Mouse (Mus musculus) left cerebral cortex, postnatal 36 days (tissue): ENCODE results near the gene Irf2. TPM values are rescaled to one million over a fixed set of nuclear protein-coding genes. Genes with fewer than 3 reads are reported as not detected.

Experiments used
- DNase-seq, 2 experiments: peaks; one replicate each; pipeline ENCODE4 v3.0.0; 2021 to 2022; ENCODE audit warnings: low spot score in 2 of 2, mixed read lengths in 1 of 2
- intact Hi-C: fragments of 180-260 bp; cut with DNase I; formaldehyde crosslinking; loops from one replicate; pipeline ENCODE4 v1.15.1; 2025
- total RNA-seq, 2 experiments: library from RNA; stranded (reverse); gene quantifications; 2 replicates each; pipeline ENCODE4 v1.2.3; 2021

Gene Irf2
- total RNA-seq, 2 experiments from 2014 or later: 53.0 to 56.0 TPM

DNA sequence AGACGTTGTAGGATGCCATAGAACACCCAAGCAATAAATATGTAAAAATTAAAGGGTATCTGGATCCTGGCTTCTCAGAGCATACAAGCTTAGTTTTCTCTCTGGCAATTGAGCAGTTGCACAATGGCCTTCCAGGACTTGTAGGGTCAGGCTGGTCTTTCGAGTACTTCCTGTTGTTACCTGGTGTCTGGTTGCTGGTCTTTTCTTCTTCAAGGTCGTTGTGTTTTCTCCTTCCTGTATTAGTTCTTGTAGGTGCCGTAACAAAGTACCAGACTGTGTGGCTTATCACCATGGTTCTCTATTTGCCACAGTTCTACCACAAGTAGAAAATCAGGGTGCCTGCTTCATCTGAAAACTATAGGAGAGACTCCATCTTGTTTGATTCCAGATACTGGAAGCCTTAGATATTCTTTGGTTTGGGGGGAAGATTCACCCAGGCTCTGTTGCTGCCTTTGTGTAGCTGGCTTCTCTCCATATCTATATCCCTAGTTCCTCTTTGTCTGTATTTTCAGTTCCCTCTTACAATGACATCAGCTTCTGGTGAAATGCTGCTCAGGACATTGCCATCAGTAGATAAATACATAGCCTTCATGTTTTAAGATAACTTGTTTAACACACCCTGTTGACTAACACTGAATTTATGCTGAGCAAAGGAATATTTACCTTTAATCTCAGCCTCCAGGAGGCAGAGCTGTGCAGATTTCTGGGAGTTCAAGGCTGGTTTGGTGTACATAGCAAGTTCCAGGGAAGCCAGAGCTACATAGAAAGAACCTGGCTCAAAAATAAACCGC is 49.8 kb downstream of the Irf2 start:
- intact Hi-C loops: no loop called here

DNA sequence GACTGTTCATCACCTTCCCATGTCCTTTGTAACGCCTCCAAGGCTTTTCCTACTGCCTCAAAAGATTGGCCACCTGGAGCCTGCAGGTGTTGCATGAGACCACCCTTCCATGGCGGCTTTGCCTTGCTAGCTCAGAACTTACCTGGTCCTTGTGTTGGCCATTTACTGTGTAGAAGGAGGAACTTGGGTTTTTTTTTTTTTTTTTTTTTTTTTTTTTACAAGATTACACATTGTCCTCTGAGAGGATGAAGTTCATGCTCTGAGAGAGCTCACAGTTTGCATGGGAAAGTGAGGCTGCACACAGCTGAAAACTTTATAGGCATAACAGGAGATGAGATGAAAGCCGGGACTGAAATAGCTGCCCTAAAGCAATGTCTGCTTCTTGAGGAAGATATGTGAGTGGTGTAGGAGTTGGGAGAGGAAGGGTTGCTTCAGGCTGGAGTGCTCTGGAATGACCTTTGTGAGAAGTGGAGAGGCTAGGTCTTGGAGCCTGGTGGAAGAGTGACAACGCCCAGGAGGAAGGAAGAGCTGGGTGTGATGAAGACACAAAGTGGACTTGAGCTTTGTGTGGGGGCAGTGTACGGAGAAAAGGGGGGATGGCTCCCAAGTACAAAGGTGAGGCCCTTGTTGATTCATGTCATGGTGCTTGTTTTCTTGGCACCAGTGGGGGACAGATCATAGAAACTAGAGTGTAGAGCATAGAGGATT is 52.3 kb downstream of the Irf2 start:
- DNase-seq: no peak
- intact Hi-C loops: no loop called here

More for the DNA sequence above, 49.8 kb downstream of the Irf2 start:
- no peak for DNase-seq

DNA sequence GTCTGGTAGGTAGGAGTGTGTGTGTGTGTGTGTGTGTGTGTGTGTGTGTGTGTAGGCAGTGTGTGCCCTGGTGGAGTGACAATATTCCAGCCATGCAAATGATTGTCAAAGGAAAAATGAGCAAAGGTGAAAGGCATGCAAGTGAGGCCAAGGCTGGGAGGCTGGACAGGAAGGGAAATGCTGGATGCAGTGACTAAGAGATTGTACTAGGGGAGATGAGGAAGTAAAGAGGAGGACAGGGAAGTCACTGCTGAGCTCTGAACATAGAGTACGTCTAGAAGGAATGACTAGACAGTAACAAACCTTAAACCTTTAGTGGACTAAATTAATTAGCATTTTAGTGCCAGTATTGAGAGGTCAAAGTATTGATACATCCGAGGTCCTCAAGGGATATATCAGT is 53.1 kb downstream of the Irf2 start:
- intact Hi-C loops: no loop called here
- no peak for DNase-seq

DNA sequence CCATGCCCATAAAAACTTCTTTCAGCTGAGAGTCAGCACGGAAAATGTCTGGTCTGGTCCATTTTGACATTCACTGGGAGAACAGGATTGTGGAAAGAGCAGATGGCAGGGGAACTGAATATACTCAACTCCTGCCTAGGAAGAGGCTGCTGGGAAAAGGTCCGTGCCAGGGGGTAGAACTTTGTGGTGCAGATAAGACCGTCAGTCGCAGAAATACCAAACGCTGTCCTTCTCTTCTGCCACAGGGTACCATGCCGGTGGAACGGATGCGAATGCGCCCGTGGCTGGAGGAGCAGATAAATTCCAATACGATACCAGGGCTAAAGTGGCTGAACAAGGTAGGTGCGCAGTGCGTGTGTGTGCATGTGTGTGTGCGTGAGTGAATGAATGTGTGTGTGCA is 53.7 kb downstream of the Irf2 start:
- intact Hi-C loops: no loop called here

DNA sequence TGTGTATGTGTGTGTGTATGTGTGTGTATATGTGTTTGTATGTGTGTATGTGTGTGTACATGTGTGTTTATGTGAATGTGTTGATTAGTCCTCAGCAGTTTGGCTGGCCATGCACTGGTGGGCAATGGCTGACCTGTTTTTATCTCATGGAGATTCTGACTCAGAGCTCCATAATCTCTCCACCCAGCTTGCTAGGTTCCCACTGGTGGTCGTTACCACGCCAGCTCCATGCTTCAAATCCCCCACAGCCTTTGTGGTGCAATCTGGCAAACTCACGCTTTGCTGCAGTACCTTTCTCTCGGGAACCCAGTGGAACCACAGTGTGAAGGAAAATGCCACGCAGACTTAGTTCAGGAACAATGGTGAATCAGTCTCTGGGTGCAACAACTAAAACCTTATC is 54.8 kb downstream of the Irf2 start:
- no peak for DNase-seq
- intact Hi-C loops: no loop called here

More for the DNA sequence above, 53.7 kb downstream of the Irf2 start:
- DNase-seq: no peak

DNA sequence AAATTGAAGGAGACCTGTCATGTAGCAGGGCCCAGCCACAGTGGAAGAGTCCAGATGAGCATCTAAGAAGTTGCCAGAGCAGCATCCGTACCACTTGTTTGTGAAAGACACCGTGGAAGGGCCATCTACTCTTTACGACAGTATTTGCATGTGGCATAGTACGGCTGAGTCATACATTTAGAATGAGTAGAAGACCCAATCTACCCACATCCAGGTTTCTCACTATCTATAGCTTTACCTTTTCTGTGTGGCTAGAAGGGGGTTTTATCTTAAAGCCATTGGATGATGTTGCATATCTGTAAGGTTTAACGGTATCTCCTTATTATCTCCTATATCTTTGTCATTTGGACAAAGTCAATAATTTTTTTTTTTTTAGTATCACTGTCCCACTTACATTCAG is 59.7 kb downstream of the Irf2 start:
- no peak for DNase-seq
- intact Hi-C loops: no loop called here

DNA sequence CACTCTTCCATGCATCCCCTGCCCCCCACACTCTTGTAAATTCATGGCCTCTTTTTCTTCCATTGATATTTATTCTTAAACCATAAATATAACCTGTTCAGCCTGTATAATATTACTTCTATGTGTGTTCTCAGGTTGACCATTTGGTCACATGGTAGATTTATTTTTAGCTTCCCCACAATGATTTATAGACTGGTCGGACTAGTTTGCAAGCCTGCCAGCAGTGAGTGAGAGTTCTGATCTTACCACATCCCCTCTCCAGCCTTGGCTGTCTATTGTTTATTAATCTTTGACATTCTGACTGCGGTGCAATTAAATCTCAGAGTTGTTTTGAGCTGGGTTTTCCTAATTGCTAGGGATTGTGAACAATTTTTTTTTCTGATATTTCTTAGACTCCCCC is 60.2 kb downstream of the Irf2 start:
- intact Hi-C loops: no loop called here
- no peak for DNase-seq

DNA sequence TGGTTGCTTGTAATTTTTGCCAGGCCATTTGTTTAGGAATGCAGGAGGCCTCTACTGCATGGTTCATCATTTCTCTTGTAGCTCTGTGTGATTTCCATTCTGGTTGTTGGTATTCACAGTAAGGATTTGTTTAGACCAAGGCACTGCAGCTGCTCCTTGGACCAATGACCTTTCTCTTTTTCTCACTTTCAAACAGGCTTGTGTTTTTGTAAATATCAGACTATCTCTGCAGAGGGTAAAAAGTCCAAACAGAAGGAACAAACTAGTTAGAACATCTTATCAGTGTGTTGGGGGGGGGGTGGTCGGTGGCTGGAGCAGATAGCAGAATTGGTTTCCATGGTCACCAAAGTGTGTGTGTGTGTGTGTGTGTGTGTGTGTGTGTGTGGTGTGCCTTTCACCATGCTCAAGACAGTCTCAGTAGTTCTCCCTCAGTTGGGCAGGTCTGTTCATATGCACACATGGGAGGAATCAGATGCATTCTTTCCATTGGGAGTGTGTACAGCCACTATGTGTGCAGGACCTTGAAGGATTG is 61.7 kb downstream of the Irf2 start:
- intact Hi-C loops: no loop called here
- DNase-seq: no peak

DNA sequence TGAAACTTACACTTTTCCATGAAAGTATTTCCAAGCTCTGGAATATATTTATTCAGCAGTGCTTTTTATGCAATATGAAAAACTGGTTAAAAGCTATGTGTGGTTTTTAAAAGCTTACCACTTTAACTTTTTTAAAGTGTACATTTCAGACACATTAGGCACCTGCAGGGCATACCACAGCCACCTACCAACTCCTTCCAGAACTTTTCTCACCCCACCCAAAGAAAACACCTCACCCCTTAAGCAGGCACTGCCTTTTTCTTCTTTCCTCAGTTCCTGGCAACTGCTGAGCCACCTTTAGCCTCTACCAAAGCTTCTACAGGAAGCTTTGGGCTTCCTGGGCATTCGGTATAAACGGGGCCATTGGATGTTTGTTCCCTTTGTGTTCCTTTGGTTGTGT is 62.5 kb downstream of the Irf2 start:
- no peak for DNase-seq
- intact Hi-C loops: no loop called here

DNA sequence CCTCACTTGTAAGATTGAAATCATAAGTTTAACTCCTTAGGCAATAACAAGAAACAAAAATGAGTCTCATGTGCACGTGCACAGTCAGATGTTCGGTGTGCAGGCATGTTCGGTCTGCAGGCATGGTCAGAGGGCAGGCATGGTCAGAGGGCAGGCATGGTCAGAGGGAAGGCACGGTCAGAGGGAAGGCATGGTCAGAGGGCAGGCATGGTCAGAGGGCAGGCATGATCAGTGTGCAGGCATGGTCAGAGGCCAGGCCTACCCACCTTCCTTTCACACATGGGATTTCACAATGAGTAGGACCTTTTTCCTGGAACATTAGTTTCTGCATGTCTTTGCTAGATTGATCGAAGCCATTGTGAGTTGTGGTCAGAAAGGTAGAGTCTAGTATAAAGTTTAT is 65.2 kb downstream of the Irf2 start:
- intact Hi-C loops: no loop called here
- DNase-seq: no peak

DNA sequence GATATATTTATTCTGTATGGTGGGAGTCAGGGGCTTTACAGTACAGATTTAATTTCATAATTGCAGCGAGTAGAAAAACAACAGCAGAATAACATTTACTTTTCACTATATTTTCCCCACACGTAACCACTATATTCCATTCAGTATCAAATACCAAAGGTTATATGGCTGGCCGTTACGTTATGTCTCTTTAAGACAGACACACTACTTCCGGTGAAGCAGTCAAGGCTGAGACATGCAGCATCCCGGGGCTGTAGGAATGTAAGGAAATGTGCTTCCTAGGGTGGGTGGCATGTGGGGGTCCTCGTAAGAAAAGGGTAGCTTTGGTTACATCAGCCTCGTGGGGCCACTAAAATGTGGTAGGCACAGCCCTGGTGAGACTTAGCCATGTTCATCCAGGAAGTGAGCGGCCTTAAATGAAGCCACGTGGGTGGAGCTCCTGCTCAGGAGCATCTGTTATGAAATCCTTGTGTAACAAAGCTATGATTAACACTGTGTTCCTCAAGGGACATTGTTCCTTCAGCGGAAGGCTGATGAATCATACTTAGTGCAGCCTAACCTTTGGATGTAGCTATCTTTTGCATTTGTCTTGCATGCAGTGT is 71.6 kb downstream of the Irf2 start:
- peak; percentile 52 to 70 for DNase-seq

DNA sequence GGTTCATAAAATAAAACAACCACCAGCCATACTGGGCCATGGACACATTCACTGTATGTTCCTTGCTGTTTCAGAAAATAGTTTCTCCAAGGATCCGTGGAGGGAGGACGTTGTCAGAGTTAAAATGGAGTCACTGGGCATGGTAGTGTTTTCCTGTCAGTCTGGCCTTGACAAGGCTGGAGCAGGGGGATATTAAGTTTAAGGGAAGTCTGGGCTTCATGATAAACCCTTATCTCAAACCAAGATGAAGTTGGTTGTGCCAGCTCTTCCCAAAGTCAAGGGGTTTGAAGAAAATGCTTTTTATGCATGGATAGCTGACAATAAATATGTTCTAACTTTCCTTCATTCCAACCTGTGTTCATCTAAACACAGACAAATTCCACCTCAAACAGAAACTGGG is 72.4 kb downstream of the Irf2 start:
- intact Hi-C loops: loop anchor here (5.0 kb wide), 2 partner anchors 70 to 140 kb away; no protein-coding TSS in a partner anchor
- no peak for DNase-seq

More for the DNA sequence above, 71.6 kb downstream of the Irf2 start:
- intact Hi-C loops: loop anchor here (5.0 kb wide), 2 partner anchors 69 to 139 kb away; no protein-coding TSS in a partner anchor

DNA sequence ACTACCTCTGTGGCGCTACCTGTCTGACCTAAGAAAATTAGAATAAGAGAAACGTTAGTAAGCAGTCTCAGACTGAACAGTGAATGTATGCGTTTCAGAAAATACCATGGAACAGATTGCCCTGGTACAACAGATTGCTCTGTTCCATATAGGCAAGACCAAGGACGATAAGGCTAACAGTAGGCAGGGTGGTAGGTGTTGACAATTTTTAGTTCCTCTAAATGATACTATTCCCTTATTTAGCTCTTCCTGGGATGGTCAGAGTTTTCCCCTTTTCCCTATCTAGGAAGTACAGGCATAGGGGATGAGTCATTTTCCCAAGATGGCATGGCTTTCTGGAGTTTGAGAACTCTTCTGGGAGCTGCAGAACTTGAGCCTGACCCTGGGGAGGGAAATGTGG is 73.4 kb downstream of the Irf2 start:
- intact Hi-C loops: loop anchor here (5.0 kb wide), 2 partner anchors 71 to 141 kb away; no protein-coding TSS in a partner anchor
- DNase-seq: no peak

DNA sequence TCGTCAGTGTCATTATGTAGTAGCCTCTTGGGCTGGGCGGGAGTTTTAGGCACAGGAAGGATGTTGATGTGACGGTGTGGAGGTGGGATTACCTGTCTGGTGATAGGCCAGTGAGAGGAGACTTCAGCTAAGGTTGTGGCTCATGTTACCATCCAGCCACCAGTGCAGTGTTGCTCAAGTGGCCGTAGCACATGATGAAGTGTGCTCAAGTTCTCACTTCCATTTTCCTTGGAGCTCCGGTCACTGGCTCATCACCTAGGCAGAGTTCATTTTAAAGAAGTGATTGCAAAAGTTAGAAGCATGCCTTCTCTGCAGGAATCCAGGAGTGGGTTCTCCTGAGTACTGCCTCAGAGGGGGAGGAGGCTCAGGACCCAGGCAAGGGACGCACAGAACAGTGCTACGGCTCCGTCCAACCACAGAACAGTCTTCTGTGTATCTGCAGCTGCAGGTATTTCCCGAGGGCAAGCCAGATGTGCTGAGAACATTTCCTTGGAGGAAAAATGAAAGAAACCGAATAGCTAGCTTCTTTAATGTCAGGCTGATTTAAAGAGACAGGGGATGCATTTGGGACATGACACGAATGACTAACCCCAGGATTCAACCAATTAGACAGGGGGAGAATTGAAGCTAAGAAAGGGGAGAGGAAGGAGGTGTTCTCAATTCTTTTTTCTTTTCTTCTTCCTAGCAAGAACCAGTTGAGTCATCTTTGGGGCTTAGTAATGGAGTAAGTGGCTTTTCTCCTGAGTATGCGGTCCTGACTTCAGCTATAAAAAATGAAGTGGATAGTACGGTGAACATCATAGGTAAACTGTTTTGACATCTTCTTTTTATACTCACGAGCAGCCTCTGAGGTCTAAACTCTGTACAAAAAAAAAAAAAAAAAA is 78.8 kb downstream of the Irf2 start:
- intact Hi-C loops: no loop called here

DNA sequence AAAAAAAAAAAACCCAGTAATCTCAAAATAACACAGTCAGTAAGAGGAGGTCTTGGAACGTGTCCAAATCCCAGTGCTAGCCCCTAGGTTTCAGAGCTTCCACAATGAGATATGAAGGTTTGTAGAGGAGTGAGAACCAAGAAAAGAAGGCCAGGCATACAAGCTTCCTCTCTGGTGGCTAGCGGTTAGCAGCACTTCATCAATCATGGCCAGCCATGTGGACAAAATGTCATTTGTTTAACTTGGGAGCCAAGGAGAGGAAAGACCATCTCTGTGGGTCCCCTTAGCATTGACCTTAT is 79.4 kb downstream of the Irf2 start:
- intact Hi-C loops: no loop called here
- no peak for DNase-seq

More for the DNA sequence above, 78.8 kb downstream of the Irf2 start:
- DNase-seq: no peak

DNA sequence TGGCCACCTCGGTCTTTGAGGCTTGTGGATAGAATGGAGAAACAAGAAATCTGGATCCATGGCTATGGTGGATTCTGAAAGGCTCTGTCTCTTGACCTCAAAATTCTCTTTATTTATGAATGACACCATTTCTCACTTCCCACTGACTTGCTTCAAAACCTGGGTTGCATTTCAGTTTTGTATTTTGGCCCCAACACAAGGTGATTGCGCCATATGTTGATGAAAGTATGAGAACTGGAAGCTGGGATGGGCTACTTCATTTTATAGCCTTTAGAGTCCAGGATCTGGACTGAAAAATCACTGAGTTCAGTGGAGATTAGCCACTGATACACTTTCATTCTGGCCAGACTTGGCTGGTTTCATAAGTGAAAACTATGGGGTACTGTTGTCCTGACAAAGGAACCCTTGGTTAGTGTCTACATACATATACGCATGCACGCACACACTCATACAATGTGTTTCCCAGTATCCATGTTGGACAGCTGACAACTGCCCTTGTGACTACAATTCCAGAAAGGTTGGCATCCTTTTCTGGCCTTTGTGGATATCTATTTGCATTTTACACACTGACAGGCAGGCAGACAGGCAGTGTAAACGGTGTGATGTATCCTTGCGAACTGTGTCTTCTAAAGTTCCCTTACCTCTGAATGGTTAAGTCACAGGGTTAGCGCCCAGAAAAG is 89.3 kb downstream of the Irf2 start:
- DNase-seq: no peak
- intact Hi-C loops: no loop called here

DNA sequence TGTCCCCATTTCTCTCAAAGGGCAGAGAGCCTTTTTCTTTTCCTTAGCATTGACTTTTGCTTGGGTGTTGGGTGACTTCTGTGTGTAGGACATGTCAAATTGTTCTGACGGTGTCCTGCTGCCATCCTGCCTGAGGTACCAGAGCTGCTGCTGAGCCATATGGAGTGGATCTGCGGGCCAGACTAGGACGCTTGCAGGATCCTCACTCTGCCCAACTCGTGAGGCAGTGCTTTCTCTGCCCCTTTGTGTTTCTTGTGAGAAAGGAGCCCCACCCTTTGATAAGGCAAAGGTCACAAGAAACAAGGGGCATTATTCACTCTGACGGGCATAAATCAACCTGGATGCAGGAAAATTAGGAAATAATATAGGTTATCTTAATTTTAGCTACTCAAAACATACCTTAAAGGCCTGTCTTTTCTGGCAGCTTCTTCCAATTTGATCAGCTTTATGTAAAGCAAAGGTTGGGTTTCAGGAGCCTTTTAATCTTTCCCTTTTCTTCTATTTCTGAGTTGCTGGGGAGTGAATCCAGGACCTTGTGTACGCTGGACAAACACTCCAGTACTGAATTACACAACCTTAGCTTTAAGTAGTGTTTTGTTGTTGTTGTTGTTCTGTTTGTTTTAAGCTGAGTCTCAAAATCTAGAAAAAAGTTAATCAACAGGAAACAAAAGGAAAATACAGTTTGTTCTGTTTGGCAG is 90.0 kb downstream of the Irf2 start:
- intact Hi-C loops: no loop called here
- no peak for DNase-seq

DNA sequence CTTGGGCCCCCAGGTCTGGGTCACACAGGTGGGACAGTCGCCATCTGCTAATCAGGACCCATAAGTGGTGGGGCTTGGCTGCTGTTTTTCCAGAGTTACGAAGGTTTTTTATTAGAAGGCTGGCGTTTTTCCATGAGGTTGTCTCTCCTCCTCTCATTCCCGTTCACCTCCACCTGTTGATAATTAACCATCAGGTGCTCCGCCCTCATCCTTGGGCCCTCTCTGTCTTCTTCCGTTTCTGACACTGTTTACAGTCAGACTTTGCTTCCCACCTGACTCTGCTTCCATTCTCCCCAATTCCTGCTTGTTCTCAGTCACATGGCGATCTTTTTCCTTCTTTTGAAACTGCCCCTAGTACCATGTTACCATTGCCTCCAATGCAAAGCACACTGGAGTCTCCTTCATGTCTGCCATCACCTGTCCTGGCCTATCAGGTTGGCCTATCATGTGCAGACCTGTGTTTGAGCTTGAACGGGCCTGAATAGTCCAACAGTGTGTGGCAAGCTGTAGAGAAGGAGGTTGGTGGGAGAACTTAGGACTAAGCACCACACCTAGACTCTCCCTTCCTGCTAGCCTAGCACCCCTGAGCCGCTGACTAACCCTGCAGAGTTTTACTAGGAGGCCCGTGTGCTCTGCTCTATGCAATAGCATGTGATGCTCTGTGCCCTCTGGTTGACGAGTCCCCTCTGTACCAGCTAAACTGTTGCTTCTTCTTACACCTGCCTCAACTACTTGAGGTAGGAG is 90.8 kb downstream of the Irf2 start:
- intact Hi-C loops: no loop called here

More for the DNA sequence above, 90.8 kb downstream of the Irf2 start:
- no peak for DNase-seq
